Mouse (Mus musculus) embryonic facial prominence, embryonic 11.5 days (tissue): ENCODE results near the gene 9530077C05Rik. TPM values are rescaled to one million over a fixed set of nuclear protein-coding genes. Genes with fewer than 3 reads are reported as not detected.
"Not testable (repeated sequence)": the region's sequence is repeated elsewhere in the genome, so short reads cannot be mapped to it uniquely, and the experiment has no call there.

ENCODE experiments used
- ATAC-seq: fragments of 200-750 bp; cut with Nextera tagmentation; replicated peaks from 2 replicates; pipeline ENCODE4 v1.8.0; 2017; ENCODE audit warnings: low read depth; ENCODE audit not compliant: insufficient number of reproducible peaks, low FRiP score, low TSS enrichment
- DNase-seq: peaks from one replicate; pipeline ENCODE4 v3.0.0-alpha.2; 2015; ENCODE audit warnings: low spot score
- H3K27ac ChIP-seq: fragments of 300-500 bp; sonication (generic); replicated peaks from 2 replicates; pipeline ENCODE4 v1.5.1; 2014; ENCODE audit warnings: mild to moderate bottlenecking, low read depth, low read length, control low read depth
- H3K27me3 ChIP-seq: fragments of 300-500 bp; sonication (generic); 2 replicates; pipeline ENCODE4 v1.6.1; 2014; ENCODE audit warnings: mild to moderate bottlenecking, low read length, moderate library complexity, mixed read lengths; ENCODE audit not compliant: control insufficient read depth, insufficient read depth
- H3K36me3 ChIP-seq: fragments of 300-500 bp; sonication (generic); replicated peaks from 2 replicates; pipeline ENCODE4 v1.6.1; 2014; ENCODE audit warnings: low read depth, mild to moderate bottlenecking, low read length, moderate library complexity, mixed read lengths; ENCODE audit not compliant: control insufficient read depth, insufficient read depth
- H3K4me1 ChIP-seq: fragments of 300-500 bp; sonication (generic); 2 replicates; pipeline ENCODE4 v1.6.1; 2014; ENCODE audit warnings: low read length, mixed read lengths; ENCODE audit not compliant: control insufficient read depth, insufficient read depth
- H3K4me2 ChIP-seq: fragments of 300-500 bp; sonication (generic); 2 replicates; pipeline ENCODE4 v1.6.1; 2014; ENCODE audit warnings: low read depth, mild to moderate bottlenecking, control low read depth, low read length, moderate library complexity
- H3K4me3 ChIP-seq: fragments of 300-500 bp; sonication (generic); 2 replicates; pipeline ENCODE4 v1.5.1; 2014; ENCODE audit warnings: low read depth, low read length, control low read depth
- H3K9ac ChIP-seq: fragments of 300-500 bp; sonication (generic); replicated peaks from 2 replicates; pipeline ENCODE4 v1.6.1; 2014; ENCODE audit warnings: mild to moderate bottlenecking, control low read depth, low read length
- H3K9me3 ChIP-seq: fragments of 300-500 bp; sonication (generic); replicated peaks from 2 replicates; pipeline ENCODE4 v1.6.1; 2016; ENCODE audit warnings: mild to moderate bottlenecking, low read length, inconsistent platforms, mixed read lengths; ENCODE audit not compliant: control insufficient read depth
- whole genome bisulfite sequencing: fragments of 180-500 bp; shearing (Covaris S2); extraction: QIAGEN DNeasy Blood & Tissue Kit; methylation state at CpG from one replicate; pipeline ENCODE4 v1.1.7; 2014; 5-methylcytosine and 5-hydroxymethylcytosine counted together
- polyA plus RNA-seq: library from polyadenylated mRNA; unstranded; fragments of >200 nt; fragmentation: Nextera tagmentation; extraction: Ambion mirVana; gene quantifications from 2 replicates; pipeline ENCODE4 v1.2.1, GENCODE M21; 2014

Gene 9530077C05Rik
- polyA plus RNA-seq, 1 experiment from 2014 or later: 8.8 TPM

GRCm38 (mm10) chr9:22449209-22449608 lies 37.9 kb downstream of the 9530077C05Rik start:
- DNase-seq (no peak), ATAC-seq (no peak)
- WGBS: 91% methylated on average over 6 of the region's 6 CpGs
- Histone ChIP-seq H3K9me3 (no peaks in the 10 kb centered on the region), H3K36me3 (no peaks in the 10 kb centered on the region; the same call in 1 of the 2 replicates), H3K27ac (no peak overlapping the region), H3K27me3 (no peaks in the 10 kb centered on the region), H3K4me1 (no peaks in the 10 kb centered on the region), H3K9ac (no peak overlapping the region), H3K4me3 (no peak overlapping the region), H3K4me2 (no peak overlapping the region)

- no peak overlapping the region for H3K27ac ChIP-seq
- no peaks in the 10 kb centered on the region for H3K9me3 ChIP-seq
- no peak overlapping the region for H3K4me2 ChIP-seq
- no peaks in the 10 kb centered on the region for H3K4me1 ChIP-seq
- peaks cover 2% of the 10 kb centered on the region for H3K36me3 ChIP-seq
- no peaks in the 10 kb centered on the region for H3K27me3 ChIP-seq
- no peak overlapping the region for H3K4me3 ChIP-seq
- WGBS: 91% methylated on average over 10 of the region's 10 CpGs
- ATAC-seq (no peak), DNase-seq (no peak)
- no peak overlapping the region for H3K9ac ChIP-seq
Measured at GRCm38 (mm10) chr9:22452697-22453096, 41.4 kb downstream of the 9530077C05Rik start.

- DNase-seq: no peak
- Histone ChIP-seq H3K4me1 (no peaks in the 10 kb centered on the region), H3K4me3 (no peak overlapping the region), H3K4me2 (no peak overlapping the region), H3K27ac (no peak overlapping the region), H3K9ac (no peak overlapping the region), H3K36me3 (peaks cover 2% of the 10 kb centered on the region), H3K27me3 (no peaks in the 10 kb centered on the region), H3K9me3 (no peaks in the 10 kb centered on the region)
- no peak for ATAC-seq
- WGBS: 94% methylated on average over 10 of the region's 10 CpGs
Measured at GRCm38 (mm10) chr9:22453501-22453924, 42.2 kb downstream of the 9530077C05Rik start.

DNA sequence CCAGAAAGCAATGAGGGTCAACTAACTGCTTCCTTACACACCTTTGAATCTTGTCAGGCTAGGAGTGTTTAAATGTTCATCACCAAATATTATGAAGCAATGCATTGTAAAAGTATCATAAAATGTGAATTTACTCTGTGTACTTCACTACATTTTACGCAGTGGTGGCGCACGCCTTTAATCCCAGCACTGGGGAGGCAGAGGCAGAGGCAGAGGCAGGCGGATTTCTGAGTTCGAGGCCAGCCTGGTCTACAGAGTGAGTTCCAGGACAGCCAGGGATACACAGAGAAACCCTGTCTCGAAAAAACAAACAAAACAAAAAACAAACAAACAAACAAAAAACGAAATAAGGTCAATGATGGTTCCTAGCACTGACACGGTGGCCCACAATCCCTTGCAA lies 42.7 kb downstream of the 9530077C05Rik start, which contains the start of gene Gm17545:
TSS of gene Gm17545 (plus strand) at position 301 of the 400 bp plus-strand sequence.
- not testable (repeated sequence) for DNase-seq, H3K9ac ChIP-seq, H3K36me3 ChIP-seq, H3K9me3 ChIP-seq, H3K27ac ChIP-seq, H3K4me2 ChIP-seq, H3K4me3 ChIP-seq, H3K27me3 ChIP-seq, H3K4me1 ChIP-seq, ATAC-seq
- 90% methylated on average over 8 of the region's 8 CpGs for WGBS

- peaks cover 2% of the 10 kb centered on the region; the same call in 1 of the 2 replicates for H3K36me3 ChIP-seq
- H3K27me3 ChIP-seq: no peaks in the 10 kb centered on the region
- no peak overlapping the region for H3K4me2 ChIP-seq
- H3K4me3 ChIP-seq: no peak overlapping the region
- H3K9ac ChIP-seq: no peak overlapping the region
- ATAC-seq (no peak), DNase-seq (no peak)
- no peak overlapping the region for H3K27ac ChIP-seq
- H3K4me1 ChIP-seq: no peaks in the 10 kb centered on the region
- H3K9me3 ChIP-seq: no peaks in the 10 kb centered on the region
Measured at GRCm38 (mm10) chr9:22455041-22455440, 43.7 kb downstream of the 9530077C05Rik start.

DNA sequence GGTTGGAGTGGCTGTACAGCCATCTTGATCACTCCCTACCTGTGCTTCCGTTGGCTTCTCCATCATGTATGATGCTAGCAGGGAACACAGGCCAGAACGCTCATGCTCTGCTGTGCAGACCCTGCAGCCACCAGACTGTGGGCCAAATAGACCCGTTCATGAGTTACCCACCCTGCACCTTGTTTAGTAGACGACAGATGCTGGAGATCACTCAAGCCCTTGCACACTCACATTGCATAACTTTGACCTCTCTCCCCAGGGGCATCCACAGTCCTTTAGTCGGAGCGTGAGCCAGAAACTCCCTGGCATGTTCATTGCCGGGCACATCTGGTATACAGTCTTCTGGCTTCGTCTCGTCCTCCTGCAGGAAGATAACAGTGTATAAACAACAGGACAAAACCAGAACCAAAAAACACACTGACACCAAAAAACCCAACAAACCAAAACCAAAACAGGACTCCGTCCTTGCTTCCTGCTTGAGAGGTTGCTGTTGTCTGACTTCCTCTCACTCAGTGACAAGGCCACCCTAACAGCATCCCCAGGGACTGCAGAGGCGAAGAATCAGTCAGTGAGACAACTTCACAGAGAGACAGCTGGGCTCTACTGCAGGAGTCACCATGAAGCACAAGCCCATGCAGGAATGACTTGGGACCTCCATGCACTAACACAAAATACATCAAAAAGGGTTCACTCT lies 46.0 kb downstream of the 9530077C05Rik start:
- Histone ChIP-seq H3K9ac (no peak overlapping the region), H3K9me3 (no peaks in the 10 kb centered on the region), H3K36me3 (peaks cover 2% of the 10 kb centered on the region), H3K27ac (no peak overlapping the region), H3K4me1 (no peaks in the 10 kb centered on the region), H3K4me2 (no peak overlapping the region), H3K4me3 (no peak overlapping the region), H3K27me3 (no peaks in the 10 kb centered on the region)
- ATAC-seq (no peak), DNase-seq (no peak)
- 88% methylated on average over 11 of the region's 11 CpGs for WGBS

DNA sequence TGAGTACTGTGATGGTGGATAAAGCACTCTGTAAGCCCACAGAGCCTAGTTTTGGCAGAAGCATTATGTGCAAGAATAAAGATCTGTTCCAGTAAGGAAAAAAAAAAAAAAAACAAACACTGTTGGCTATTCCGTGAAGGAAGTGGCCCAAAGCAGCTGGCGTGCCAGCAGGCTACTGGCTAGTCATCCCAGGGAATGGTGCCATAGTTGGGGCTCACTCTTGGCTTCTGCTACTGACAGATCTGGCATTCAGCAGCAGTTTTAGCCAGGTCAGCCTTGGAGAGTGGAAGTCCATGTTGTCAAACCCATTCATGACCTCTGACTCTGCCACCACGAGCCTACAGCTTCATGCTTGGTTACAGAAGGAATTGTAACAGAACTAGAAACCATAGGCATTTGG lies 50.6 kb downstream of the 9530077C05Rik start:
- peaks cover 2% of the 10 kb centered on the region for H3K36me3 ChIP-seq
- no peak for ATAC-seq
- no peaks in the 10 kb centered on the region for H3K27me3 ChIP-seq
- no peak for DNase-seq
- 91% methylated on average over 3 of the region's 3 CpGs for WGBS
- H3K27ac ChIP-seq: no peak overlapping the region
- no peak overlapping the region for H3K4me2 ChIP-seq
- no peak overlapping the region for H3K9ac ChIP-seq
- no peaks in the 10 kb centered on the region for H3K9me3 ChIP-seq
- no peak overlapping the region for H3K4me3 ChIP-seq
- H3K4me1 ChIP-seq: no peaks in the 10 kb centered on the region

- Histone ChIP-seq H3K9me3 (no peaks in the 10 kb centered on the region), H3K4me3 (no peak overlapping the region), H3K27me3 (no peaks in the 10 kb centered on the region), H3K4me2 (no peak overlapping the region), H3K36me3 (no peaks in the 10 kb centered on the region; the same call in 1 of the 2 replicates), H3K27ac (no peak overlapping the region), H3K9ac (no peak overlapping the region), H3K4me1 (no peaks in the 10 kb centered on the region)
- no peak for ATAC-seq
- 95% methylated on average over 5 of the region's 5 CpGs for WGBS
- DNase-seq: no peak
Measured at GRCm38 (mm10) chr9:22466212-22466611, 54.9 kb downstream of the 9530077C05Rik start.
